Mouse (Mus musculus) stomach, embryonic 16.5 days (tissue): ENCODE data around the gene Gprin3. TPM values are rescaled to one million over a fixed set of nuclear protein-coding genes. Genes with fewer than 3 reads are reported as not detected.

Experiments used
- ATAC-seq: fragments of 200-750 bp; cut with Nextera tagmentation; 2 replicates; pipeline ENCODE4 v1.8.0; 2017; ENCODE audit warnings: moderate number of reproducible peaks, moderate TSS enrichment; ENCODE audit not compliant: insufficient read depth, low FRiP score
- H3K27ac ChIP-seq: fragments of 300-500 bp; sonication (generic); 2 replicates; pipeline ENCODE4 v1.5.1; 2014; ENCODE audit warnings: low read length
- H3K27me3 ChIP-seq: fragments of 300-500 bp; sonication (generic); 2 replicates; pipeline ENCODE4 v1.6.1; 2014; ENCODE audit warnings: low read length, control low read depth, mixed read lengths; ENCODE audit not compliant: control insufficient read depth, insufficient read depth
- H3K36me3 ChIP-seq: fragments of 300-500 bp; sonication (generic); 2 replicates; pipeline ENCODE4 v1.6.1; 2014; ENCODE audit warnings: low read length; ENCODE audit not compliant: control insufficient read depth, insufficient read depth
- H3K4me1 ChIP-seq: fragments of 300-500 bp; sonication (generic); 2 replicates; pipeline ENCODE4 v1.6.1; 2014; ENCODE audit warnings: low read length, control low read depth, mixed read lengths; ENCODE audit not compliant: control insufficient read depth, insufficient read depth
- H3K4me2 ChIP-seq: fragments of 300-500 bp; sonication (generic); 2 replicates; pipeline ENCODE4 v1.6.1; 2014; ENCODE audit warnings: low read depth, low read length, mixed read lengths
- H3K4me3 ChIP-seq: fragments of 300-500 bp; sonication (generic); replicated peaks from 2 replicates; pipeline ENCODE4 v1.5.1; 2014; ENCODE audit warnings: mild to moderate bottlenecking, low read length
- H3K9ac ChIP-seq: fragments of 300-500 bp; sonication (generic); 2 replicates; pipeline ENCODE4 v1.6.1; 2014; ENCODE audit warnings: low read length
- H3K9me3 ChIP-seq: fragments of 300-500 bp; sonication (generic); replicated peaks from 2 replicates; pipeline ENCODE4 v1.6.1; 2016; ENCODE audit warnings: low read length, control low read depth; ENCODE audit not compliant: control insufficient read depth
- WGBS: fragments of 180-500 bp; shearing (Covaris S2); extraction: QIAGEN DNeasy Blood & Tissue Kit; methylation state at CpG from one replicate; pipeline ENCODE4 v1.1.7; 2014; 5-methylcytosine and 5-hydroxymethylcytosine counted together
- polyA plus RNA-seq: library from polyadenylated mRNA; unstranded; fragments of >200 nt; fragmentation: Nextera tagmentation; extraction: Ambion mirVana; gene quantifications from 2 replicates; pipeline ENCODE4 v1.2.1, GENCODE M21; 2015

Gene Gprin3
- 4.4 and 4.6 TPM in 2 replicates for polyA plus RNA-seq

GRCm38 (mm10) chr6:59425824-59426533 lies at the start of gene Gprin3:
Gene Gprin3, minus strand, starts transcription at chr6:59426294.
- 5% methylated on average over 34 of the region's 34 CpGs for WGBS
- peak; percentile 95 for ATAC-seq
- H3K4me2 ChIP-seq: peak within 1 kb of the TSS; percentile 69
- H3K27ac ChIP-seq: peak within 1 kb of the TSS; percentile 86
- peak within 1 kb of the TSS; percentile 78 for H3K9ac ChIP-seq
- no peaks in the 10 kb centered on the region for H3K4me1 ChIP-seq
- H3K27me3 ChIP-seq: no peaks in the 10 kb centered on the region
- no peaks in the 10 kb centered on the region for H3K36me3 ChIP-seq
- peak within 1 kb of the TSS; percentile 55 for H3K4me3 ChIP-seq
- no peaks in the 10 kb centered on the region for H3K9me3 ChIP-seq

- H3K4me2 ChIP-seq: no peak overlapping the region
- no peaks in the 10 kb centered on the region for H3K36me3 ChIP-seq
- H3K4me3 ChIP-seq: no peak overlapping the region
- no peak overlapping the region for H3K27ac ChIP-seq
- H3K4me1 ChIP-seq: no peaks in the 10 kb centered on the region
- no peaks in the 10 kb centered on the region for H3K27me3 ChIP-seq
- H3K9me3 ChIP-seq: no peaks in the 10 kb centered on the region
- no peak for ATAC-seq
- no peak overlapping the region for H3K9ac ChIP-seq
These were observed 32.8 kb upstream of the Gprin3 start for GRCm38 (mm10) chr6:59458861-59459260.

- Histone ChIP-seq H3K4me3 (no peak overlapping the region), H3K4me2 (no peak overlapping the region), H3K27ac (no peak overlapping the region), H3K9ac (no peak overlapping the region), H3K27me3 (no peaks in the 10 kb centered on the region), H3K9me3 (no peaks in the 10 kb centered on the region), H3K4me1 (no peaks in the 10 kb centered on the region), H3K36me3 (no peaks in the 10 kb centered on the region)
- WGBS: 59% methylated on average over 1 of the region's 1 CpGs
- no peak for ATAC-seq
These were observed 30.0 kb upstream of the Gprin3 start for GRCm38 (mm10) chr6:59456116-59456515.

- H3K36me3 ChIP-seq: no peaks in the 10 kb centered on the region
- no peaks in the 10 kb centered on the region for H3K4me1 ChIP-seq
- no peak overlapping the region for H3K4me3 ChIP-seq
- H3K27me3 ChIP-seq: no peaks in the 10 kb centered on the region
- ATAC-seq: no peak
- no peak overlapping the region for H3K9ac ChIP-seq
- 75% methylated on average over 3 of the region's 3 CpGs for WGBS
- no peak overlapping the region for H3K4me2 ChIP-seq
- H3K9me3 ChIP-seq: no peaks in the 10 kb centered on the region
- no peak overlapping the region for H3K27ac ChIP-seq
These were observed 25.3 kb upstream of the Gprin3 start for GRCm38 (mm10) chr6:59451348-59451747.

- H3K4me1 ChIP-seq: no peaks in the 10 kb centered on the region
- ATAC-seq: no peak
- H3K9ac ChIP-seq: no peak overlapping the region
- no peaks in the 10 kb centered on the region for H3K36me3 ChIP-seq
- no peaks in the 10 kb centered on the region for H3K9me3 ChIP-seq
- no peak overlapping the region for H3K4me2 ChIP-seq
- no peak overlapping the region for H3K27ac ChIP-seq
- H3K27me3 ChIP-seq: no peaks in the 10 kb centered on the region
- H3K4me3 ChIP-seq: no peak overlapping the region
- WGBS: 66% methylated on average over 3 of the region's 3 CpGs
These were observed 19.0 kb upstream of the Gprin3 start for GRCm38 (mm10) chr6:59445101-59445503.

GRCm38 (mm10) chr6:59435906-59436305 lies 9.8 kb upstream of the Gprin3 start:
- no peak overlapping the region for H3K4me3 ChIP-seq
- no peak overlapping the region for H3K27ac ChIP-seq
- no peaks in the 10 kb centered on the region for H3K4me1 ChIP-seq
- H3K9me3 ChIP-seq: no peaks in the 10 kb centered on the region
- WGBS: 57% methylated on average over 3 of the region's 3 CpGs
- no peaks in the 10 kb centered on the region for H3K27me3 ChIP-seq
- no peaks in the 10 kb centered on the region for H3K36me3 ChIP-seq
- no peak for ATAC-seq
- H3K4me2 ChIP-seq: no peak overlapping the region
- no peak overlapping the region for H3K9ac ChIP-seq

- no peak overlapping the region for H3K9ac ChIP-seq
- H3K4me3 ChIP-seq: no peak overlapping the region
- H3K4me2 ChIP-seq: no peak overlapping the region
- H3K9me3 ChIP-seq: no peaks in the 10 kb centered on the region
- H3K27me3 ChIP-seq: no peaks in the 10 kb centered on the region
- ATAC-seq: no peak
- H3K27ac ChIP-seq: no peak overlapping the region
- H3K4me1 ChIP-seq: no peaks in the 10 kb centered on the region
- no peaks in the 10 kb centered on the region for H3K36me3 ChIP-seq
- WGBS: 57% methylated on average over 1 of the region's 1 CpGs
These were observed 7.0 kb upstream of the Gprin3 start for GRCm38 (mm10) chr6:59433116-59433515.

GRCm38 (mm10) chr6:59426534-59426885 lies 416 bp upstream of the Gprin3 start:
- Histone ChIP-seq H3K27me3 (no peaks in the 10 kb centered on the region), H3K4me3 (peak overlapping the region; percentile 55), H3K9me3 (no peaks in the 10 kb centered on the region), H3K4me2 (peak overlapping the region; percentile 69), H3K27ac (peak overlapping the region; percentile 16), H3K36me3 (no peaks in the 10 kb centered on the region), H3K4me1 (no peaks in the 10 kb centered on the region), H3K9ac (peak overlapping the region; percentile 78)
- 45% methylated on average over 3 of the region's 3 CpGs for WGBS
- no peak for ATAC-seq

GRCm38 (mm10) chr6:59424871-59425740 lies 988 bp downstream of the Gprin3 start:
- Histone ChIP-seq H3K4me2 (peak overlapping the region; percentile 69), H3K9me3 (no peaks in the 10 kb centered on the region), H3K4me1 (no peaks in the 10 kb centered on the region), H3K9ac (0 out of 2 replicates have a peak overlapping the region, but pooled peaks have one; percentile 4), H3K36me3 (no peaks in the 10 kb centered on the region), H3K27ac (peak overlapping the region; percentile 65), H3K27me3 (no peaks in the 10 kb centered on the region), H3K4me3 (peak overlapping the region; percentile 55)
- WGBS: 53% methylated on average over 10 of the region's 10 CpGs
- no peak for ATAC-seq
